Mouse (Mus musculus) right cerebral cortex, postnatal 14 days (tissue): ENCODE measurements around the gene Sc5d.

Source experiments
- DNase-seq: peaks from one replicate; pipeline ENCODE4 v3.0.0; 2022

Gene Sc5d

DNA sequence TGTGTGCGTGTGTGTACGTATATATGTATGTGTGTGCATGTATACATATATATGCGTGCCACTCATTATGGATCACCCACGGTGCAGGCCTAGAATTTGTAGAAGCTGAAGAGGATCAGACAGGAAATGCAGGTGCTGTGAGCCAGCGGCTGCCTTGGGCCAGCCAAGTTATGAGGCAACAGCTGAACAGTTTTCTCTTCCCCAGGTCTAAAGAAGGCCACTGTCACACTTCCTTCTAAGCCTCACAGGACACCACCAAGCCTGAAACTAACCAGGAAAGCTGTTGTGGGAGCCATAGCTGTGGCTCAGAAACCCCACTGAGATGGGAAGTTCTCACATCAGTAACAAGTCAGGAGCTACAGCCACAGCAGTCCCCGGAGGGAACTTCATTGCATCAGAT lies 17.4 kb downstream of the Sc5d start:
- DNase-seq, result no peak

GRCm38 (mm10) chr9:42244173-42244572 lies 19.9 kb downstream of the Sc5d start:
- no peak for DNase-seq

- DNase-seq, result no peak
Measured at GRCm38 (mm10) chr9:42241021-42241420, 23.0 kb downstream of the Sc5d start.

GRCm38 (mm10) chr9:42240583-42240992 lies 23.5 kb downstream of the Sc5d start:
- DNase-seq, result peak; percentile 55

- DNase-seq, result no peak
Measured at GRCm38 (mm10) chr9:42238827-42239226, 25.2 kb downstream of the Sc5d start.

GRCm38 (mm10) chr9:42231116-42231515 lies 32.9 kb downstream of the Sc5d start:
- DNase-seq, result no peak

- no peak for DNase-seq
Measured at GRCm38 (mm10) chr9:42230333-42230732, 33.7 kb downstream of the Sc5d start.

- no peak for DNase-seq
Measured at GRCm38 (mm10) chr9:42229465-42230110, 34.5 kb downstream of the Sc5d start.

GRCm38 (mm10) chr9:42227804-42228203 lies 36.3 kb downstream of the Sc5d start:
- no peak for DNase-seq

DNA sequence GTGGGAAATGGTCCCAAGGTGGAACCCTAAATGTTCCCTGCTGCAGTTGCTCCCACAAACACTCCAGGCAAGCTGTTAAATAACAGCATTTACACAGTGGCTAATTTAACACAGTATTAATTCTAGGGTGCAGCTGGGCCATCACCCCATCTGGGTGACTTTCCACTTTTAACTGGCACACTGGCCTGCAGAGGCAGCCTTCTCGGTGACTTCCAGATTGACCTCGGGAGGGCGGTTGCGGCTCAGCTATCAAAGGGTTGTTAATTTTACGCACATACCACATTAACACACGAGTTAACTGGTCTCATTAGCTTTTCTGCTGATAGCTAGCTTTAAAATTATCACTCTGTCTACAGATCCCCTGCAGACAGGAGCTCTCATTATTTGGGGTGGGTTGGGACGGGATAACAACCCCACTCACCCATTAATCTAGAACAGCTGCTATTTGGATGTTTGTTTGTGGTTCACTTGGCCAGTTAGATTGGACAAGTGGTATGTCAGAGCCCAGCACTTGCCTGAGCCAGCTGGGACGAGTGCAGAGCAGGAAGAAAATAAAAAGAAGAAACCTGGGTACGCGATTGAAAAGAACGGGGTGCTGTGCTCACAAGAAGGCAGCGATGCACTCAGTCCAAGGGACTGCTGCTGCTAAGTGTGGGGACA lies 44.9 kb downstream of the Sc5d start:
- DNase-seq, result no peak

GRCm38 (mm10) chr9:42217685-42218084 lies 46.4 kb downstream of the Sc5d start:
- no peak for DNase-seq

DNA sequence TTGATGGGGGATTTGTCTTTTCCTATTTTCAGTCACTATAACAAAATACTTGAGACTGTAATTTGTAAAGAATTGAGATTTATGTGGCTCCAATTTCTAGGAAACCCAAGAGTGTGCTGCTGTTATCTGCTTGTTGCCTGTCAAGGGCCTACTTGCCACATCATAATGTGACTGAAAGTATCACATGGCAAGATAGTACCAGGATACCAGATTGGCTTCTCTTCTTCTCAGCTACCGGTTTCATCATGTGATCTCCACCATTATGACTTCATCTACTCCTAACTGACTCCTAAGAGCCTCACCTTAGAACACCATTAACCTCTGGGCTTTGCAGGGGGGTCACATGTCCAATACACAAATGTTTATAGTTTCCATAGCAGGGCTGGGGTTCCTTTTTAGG lies 49.9 kb downstream of the Sc5d start:
- no peak for DNase-seq

DNA sequence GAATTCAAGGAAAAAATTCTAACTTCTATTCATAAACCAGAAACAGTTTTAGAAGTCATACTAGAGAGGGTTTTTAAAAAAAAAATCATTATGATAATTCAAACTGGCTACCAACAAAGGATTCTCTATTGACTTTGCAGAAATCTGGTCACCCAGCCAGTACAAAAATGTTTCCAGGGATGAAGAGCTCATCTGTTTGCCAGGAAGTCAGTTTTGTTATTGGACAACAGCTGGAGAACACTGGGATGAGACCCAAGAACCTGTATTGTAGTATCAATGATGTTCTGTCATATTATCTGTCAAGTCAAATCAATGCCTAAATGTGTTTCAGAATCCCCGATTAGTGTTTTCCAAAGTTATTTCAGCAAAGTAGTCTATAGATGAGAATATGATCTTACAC lies 50.9 kb downstream of the Sc5d start:
- no peak for DNase-seq

GRCm38 (mm10) chr9:42209666-42210065 lies 54.4 kb downstream of the Sc5d start:
- no peak for DNase-seq

- DNase-seq, result peak; percentile 55
Measured at GRCm38 (mm10) chr9:42208463-42208862, 55.6 kb downstream of the Sc5d start.

GRCm38 (mm10) chr9:42206750-42207149 lies 57.3 kb downstream of the Sc5d start:
- no peak for DNase-seq

DNA sequence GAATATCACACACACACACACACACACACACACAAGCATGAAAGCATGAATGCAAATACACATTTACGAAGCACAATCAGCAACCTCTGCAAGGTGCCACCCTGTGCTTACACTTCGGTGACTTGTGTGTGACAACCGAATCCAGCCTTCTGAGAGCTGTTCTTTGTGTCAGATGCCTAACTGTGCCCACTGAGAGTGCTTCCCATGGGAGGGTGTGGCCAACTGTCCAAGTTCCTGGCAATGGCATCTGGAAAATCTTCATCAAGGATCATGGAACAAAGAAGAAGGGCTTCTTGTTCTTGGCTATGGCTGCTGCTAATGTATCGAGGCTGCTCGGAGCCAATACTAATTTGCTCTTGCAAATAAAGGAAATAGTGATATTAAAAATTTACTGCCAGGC lies 61.8 kb downstream of the Sc5d start:
- no peak for DNase-seq
